Mouse (Mus musculus) heart, embryonic 16.5 days (tissue): ENCODE results near the gene Zfr. TPM values are rescaled to one million over a fixed set of nuclear protein-coding genes. Genes with fewer than 3 reads are reported as not detected.

ENCODE experiments used
- ATAC-seq: fragments of 200-750 bp; cut with Nextera tagmentation; replicated peaks from 2 replicates; pipeline ENCODE4 v1.8.0; 2017; ENCODE audit warnings: moderate number of reproducible peaks; ENCODE audit not compliant: insufficient read depth, low FRiP score; ENCODE audit errors: extremely low read depth
- H3K27ac ChIP-seq: fragments of 300-500 bp; sonication (generic); 2 replicates; pipeline ENCODE4 v1.5.1; 2014; ENCODE audit warnings: mild to moderate bottlenecking, low read length, control low read depth, moderate library complexity
- H3K27me3 ChIP-seq: fragments of 300-500 bp; sonication (generic); 2 replicates; pipeline ENCODE4 v1.6.1; 2014; ENCODE audit warnings: low read length, mixed read lengths; ENCODE audit not compliant: control insufficient read depth, insufficient read depth
- H3K36me3 ChIP-seq: fragments of 300-500 bp; sonication (generic); 2 replicates; pipeline ENCODE4 v1.6.1; 2014; ENCODE audit not compliant: control insufficient read depth, insufficient read depth
- H3K4me1 ChIP-seq: fragments of 300-500 bp; sonication (generic); 2 replicates; pipeline ENCODE4 v1.6.1; 2014; ENCODE audit warnings: low read length, mixed read lengths; ENCODE audit not compliant: control insufficient read depth, insufficient read depth
- H3K4me2 ChIP-seq: fragments of 300-500 bp; sonication (generic); 2 replicates; pipeline ENCODE4 v1.6.1; 2014; ENCODE audit warnings: low read depth, mild to moderate bottlenecking, control low read depth, low read length
- H3K4me3 ChIP-seq: fragments of 300-500 bp; sonication (generic); 2 replicates; pipeline ENCODE4 v1.5.1; 2014; ENCODE audit warnings: mild to moderate bottlenecking, control low read depth, low read length
- H3K9ac ChIP-seq: fragments of 300-500 bp; sonication (generic); 2 replicates; pipeline ENCODE4 v1.6.1; 2014; ENCODE audit warnings: low read length, control low read depth
- H3K9me3 ChIP-seq: fragments of 300-500 bp; sonication (generic); replicated peaks from 2 replicates; pipeline ENCODE4 v1.6.1; 2016; ENCODE audit warnings: low read length; ENCODE audit not compliant: control insufficient read depth
- WGBS: fragments of 180-500 bp; shearing (Covaris S2); extraction: QIAGEN DNeasy Blood & Tissue Kit; methylation state at CpG from one replicate; pipeline ENCODE4 v1.1.7; 2014; 5-methylcytosine and 5-hydroxymethylcytosine counted together
- polyA plus RNA-seq: library from polyadenylated mRNA; unstranded; fragments of >200 nt; fragmentation: Nextera tagmentation; extraction: Ambion mirVana; gene quantifications from 2 replicates; pipeline ENCODE4 v1.2.1, GENCODE M21; 2015

Gene Zfr
- polyA plus RNA-seq: 89.4 and 103 TPM in 2 replicates

GRCm38 (mm10) chr15:12117242-12118092, at the start of gene Zfr:
Gene Zfr, plus strand, starts transcription at chr15:12117831.
- Histone ChIP-seq H3K4me3 (peak within 1 kb of the TSS; percentile 92), H3K9ac (peak within 1 kb of the TSS; percentile 100), H3K27ac (peak within 1 kb of the TSS; percentile 98), H3K9me3 (no peaks in the 10 kb centered on the region), H3K27me3 (no peaks in the 10 kb centered on the region), H3K36me3 (no peaks in the 10 kb centered on the region), H3K4me2 (peak within 1 kb of the TSS; percentile 88), H3K4me1 (peaks cover 13% of the 10 kb centered on the region)
- under 1% methylated on average over 57 of the region's 59 CpGs for WGBS
- ATAC-seq: peak; percentile 90

DNA sequence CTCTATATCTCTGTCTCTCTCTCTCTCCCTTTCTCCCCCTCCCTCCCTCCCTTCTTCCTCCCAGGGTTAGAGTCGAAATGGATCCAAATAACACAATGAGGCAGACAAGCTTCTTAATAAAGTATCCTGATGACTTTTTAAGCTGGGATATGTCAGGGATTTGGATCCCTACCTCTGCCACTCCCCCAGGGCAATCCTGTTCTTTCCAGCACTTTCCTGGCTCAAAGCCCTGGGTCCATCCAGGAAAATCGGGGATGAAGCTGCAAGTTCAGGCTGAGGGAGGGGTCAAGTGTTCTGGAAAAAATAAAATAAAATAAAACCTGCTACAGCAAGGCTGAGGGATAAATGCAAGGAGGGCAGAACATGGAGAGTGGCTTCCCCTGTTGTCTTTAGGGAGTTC, 49.7 kb upstream of the Zfr start:
- Histone ChIP-seq H3K27ac (peak overlapping the region; percentile 67), H3K36me3 (no peaks in the 10 kb centered on the region), H3K9ac (no peak overlapping the region), H3K4me1 (peaks cover 27% of the 10 kb centered on the region), H3K4me2 (no peak overlapping the region), H3K4me3 (no peak overlapping the region), H3K9me3 (peaks cover 3% of the 10 kb centered on the region; the same call in 1 of the 2 replicates), H3K27me3 (no peaks in the 10 kb centered on the region)
- WGBS: 40% methylated on average over 2 of the region's 2 CpGs
- ATAC-seq: 0 out of 2 replicates have a peak, but pooled peaks have one; percentile 30

DNA sequence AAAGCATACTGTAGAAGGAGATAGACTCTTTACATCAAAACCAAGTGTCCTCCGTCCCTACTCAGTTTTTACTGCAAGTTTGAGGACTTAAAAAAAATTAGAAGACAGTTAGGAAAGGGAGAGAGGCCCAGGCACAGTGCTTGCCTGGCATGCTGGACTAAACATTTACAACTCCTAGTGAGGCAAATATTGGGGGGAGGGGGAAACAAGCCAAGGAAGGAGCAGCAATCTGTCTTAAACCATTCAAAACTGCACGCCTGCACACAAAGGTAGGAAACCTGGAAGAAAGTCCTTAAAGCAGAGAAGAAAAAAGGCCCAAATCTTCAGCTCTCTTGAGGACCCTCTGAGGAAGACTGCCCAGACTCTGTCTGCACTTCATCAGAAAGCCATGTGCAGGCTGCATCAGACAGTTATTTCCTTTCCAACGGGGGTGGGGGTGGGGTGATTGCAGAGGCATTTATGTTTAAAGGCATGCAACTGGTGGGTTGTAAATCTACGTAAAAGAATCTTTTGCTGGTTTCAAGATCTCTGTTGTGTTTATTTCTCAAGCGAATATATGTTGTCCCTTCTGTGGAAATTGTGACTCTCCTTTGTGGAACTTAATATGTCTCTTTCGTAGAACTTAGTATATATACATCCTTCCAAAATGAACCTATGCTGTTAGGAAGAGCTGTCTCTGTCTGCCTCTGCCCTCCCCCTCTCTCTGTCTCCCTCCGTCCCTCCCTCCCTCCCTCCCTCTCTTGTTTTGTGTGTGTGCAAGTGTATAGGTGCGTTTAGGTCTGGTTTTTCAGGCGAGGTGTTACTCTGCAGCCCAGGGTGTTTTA, 49.0 kb upstream of the Zfr start:
- H3K4me2 ChIP-seq: no peak overlapping the region
- no peak overlapping the region for H3K9ac ChIP-seq
- no peaks in the 10 kb centered on the region for H3K36me3 ChIP-seq
- H3K27ac ChIP-seq: peak overlapping the region; percentile 67
- peaks cover 3% of the 10 kb centered on the region; the same call in 1 of the 2 replicates for H3K9me3 ChIP-seq
- ATAC-seq: peak; percentile 33
- 39% methylated on average over 9 of the region's 9 CpGs for WGBS
- peaks cover 27% of the 10 kb centered on the region for H3K4me1 ChIP-seq
- H3K27me3 ChIP-seq: no peaks in the 10 kb centered on the region
- H3K4me3 ChIP-seq: no peak overlapping the region

DNA sequence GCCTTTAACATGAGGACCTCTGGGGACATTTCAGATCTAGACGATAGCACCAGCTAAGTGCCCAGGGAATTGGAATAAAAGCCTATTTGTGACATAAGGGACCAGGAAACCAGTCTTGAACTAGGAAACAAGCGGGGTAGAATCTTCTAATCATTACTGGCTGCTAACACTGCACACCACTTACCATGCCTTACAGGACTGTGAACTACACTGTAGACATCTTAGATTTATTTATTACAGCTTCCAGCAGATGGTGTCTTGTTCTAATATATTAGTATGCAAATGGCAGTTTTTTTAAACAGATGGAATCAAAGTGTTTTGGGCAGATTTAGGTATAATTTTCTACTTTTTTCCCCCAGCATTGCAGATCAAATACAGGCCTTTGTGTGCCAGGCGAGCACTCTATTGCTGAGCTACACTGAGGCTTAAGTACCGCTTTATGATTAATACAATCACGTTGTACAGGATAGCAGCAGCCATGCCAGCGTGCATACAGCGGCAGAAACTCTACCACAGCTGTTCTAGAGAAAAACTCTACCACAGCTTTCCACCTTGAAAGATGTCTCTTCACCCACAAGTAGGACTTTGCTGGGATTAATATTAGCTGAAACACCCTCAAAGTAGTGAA, 44.8 kb upstream of the Zfr start:
- Histone ChIP-seq H3K9me3 (peaks cover 3% of the 10 kb centered on the region; the same call in 1 of the 2 replicates), H3K27ac (no peak overlapping the region), H3K9ac (no peak overlapping the region), H3K36me3 (no peaks in the 10 kb centered on the region), H3K4me2 (no peak overlapping the region), H3K4me1 (peaks cover 8% of the 10 kb centered on the region), H3K4me3 (no peak overlapping the region), H3K27me3 (no peaks in the 10 kb centered on the region)
- 86% methylated on average over 7 of the region's 7 CpGs for WGBS
- ATAC-seq: no peak

- Histone ChIP-seq H3K27me3 (no peaks in the 10 kb centered on the region), H3K36me3 (no peaks in the 10 kb centered on the region), H3K4me2 (no peak overlapping the region), H3K4me1 (no peaks in the 10 kb centered on the region), H3K9ac (no peak overlapping the region), H3K27ac (no peak overlapping the region), H3K4me3 (no peak overlapping the region), H3K9me3 (peaks cover 3% of the 10 kb centered on the region; the same call in 1 of the 2 replicates)
- 83% methylated on average over 6 of the region's 6 CpGs for WGBS
- no peak for ATAC-seq
Measured at GRCm38 (mm10) chr15:12074426-12074825, 43.2 kb upstream of the Zfr start.

DNA sequence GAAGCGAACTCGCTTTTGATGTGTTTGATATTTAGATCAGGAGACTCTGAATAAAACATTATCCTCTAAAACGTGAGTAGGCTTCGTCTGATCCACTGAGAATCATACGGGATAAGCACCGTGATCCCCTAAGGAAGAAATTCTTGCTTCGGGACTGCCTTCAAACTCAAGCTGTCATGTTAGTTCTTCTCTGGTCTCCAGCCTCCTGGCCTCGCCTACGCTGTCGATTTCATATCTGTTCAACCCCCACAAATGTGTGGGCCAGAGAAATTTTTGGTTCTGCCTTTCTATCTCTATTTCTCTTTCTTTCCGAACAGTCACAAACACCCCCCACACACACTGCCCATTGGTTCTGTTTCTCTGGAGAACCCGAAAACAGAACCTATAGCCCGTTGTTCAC, 35.3 kb upstream of the Zfr start:
- Histone ChIP-seq H3K27me3 (no peaks in the 10 kb centered on the region), H3K9me3 (no peaks in the 10 kb centered on the region), H3K27ac (no peak overlapping the region), H3K9ac (no peak overlapping the region), H3K4me3 (no peak overlapping the region), H3K36me3 (no peaks in the 10 kb centered on the region), H3K4me1 (peaks cover 3% of the 10 kb centered on the region), H3K4me2 (no peak overlapping the region)
- WGBS: 87% methylated on average over 13 of the region's 13 CpGs
- ATAC-seq: no peak

GRCm38 (mm10) chr15:12084164-12084563, 33.5 kb upstream of the Zfr start:
- no peak overlapping the region for H3K9ac ChIP-seq
- H3K4me1 ChIP-seq: peaks cover 3% of the 10 kb centered on the region
- no peak overlapping the region for H3K4me3 ChIP-seq
- no peaks in the 10 kb centered on the region for H3K27me3 ChIP-seq
- no peak overlapping the region for H3K27ac ChIP-seq
- no peaks in the 10 kb centered on the region for H3K36me3 ChIP-seq
- H3K4me2 ChIP-seq: no peak overlapping the region
- 42% methylated on average over 6 of the region's 6 CpGs for WGBS
- peak; percentile 87 for ATAC-seq
- H3K9me3 ChIP-seq: no peaks in the 10 kb centered on the region

- WGBS: 66% methylated on average over 4 of the region's 4 CpGs
- Histone ChIP-seq H3K4me3 (no peak overlapping the region), H3K4me1 (peaks cover 3% of the 10 kb centered on the region), H3K9me3 (no peaks in the 10 kb centered on the region), H3K9ac (no peak overlapping the region), H3K27ac (no peak overlapping the region), H3K4me2 (no peak overlapping the region), H3K36me3 (no peaks in the 10 kb centered on the region), H3K27me3 (no peaks in the 10 kb centered on the region)
- ATAC-seq: 0 out of 2 replicates have a peak, but pooled peaks have one; percentile 34
Measured at GRCm38 (mm10) chr15:12084859-12085258, 32.8 kb upstream of the Zfr start.
